Mouse (Mus musculus): ENCODE results near the gene Cblc. TPM values are rescaled to one million over a fixed set of nuclear protein-coding genes. Genes with fewer than 3 reads are reported as not detected.

The Cblc gene
- total and polyA plus RNA-seq, 2 experiments from 2014 or later, result 0.46 TPM; not detected in 1

- H3K4me2 ChIP-seq (ENCODE audit: low read depth, low read length), result no peak overlapping the region
- peak; percentile 13 for DNase-seq (ENCODE audit: low spot score)
- 25% methylated on average over 25 of the region's 26 CpGs for WGBS
- no peaks in the 10 kb centered on the region for H3K9me3 ChIP-seq (ENCODE audit: low read length)
- TF ChIP-seq CTCF (IDR thresholded peaks at IDR 0.05; ENCODE audit: low read depth), result no peak
- peak; percentile 66; the same call in 1 of the 2 replicates for ATAC-seq
- no peak overlapping the region for H3K4me3 ChIP-seq (ENCODE audit: low read length)
- H3K4me1 ChIP-seq (ENCODE audit: insufficient read depth, low read length), result no peaks in the 10 kb centered on the region
- H3K36me3 ChIP-seq (ENCODE audit: insufficient read depth, low read length), result no peaks in the 10 kb centered on the region
- H3K9ac ChIP-seq (replicated peaks; ENCODE audit: low read length), result no peak overlapping the region
- peaks cover 12% of the 10 kb centered on the region for H3K27me3 ChIP-seq (ENCODE audit: insufficient read depth, low read length)
- H3K27ac ChIP-seq, result no peak overlapping the region
Observed at GRCm38 (mm10) chr7:19824182-19824973, 27.8 kb upstream of the Cblc start.

DNA sequence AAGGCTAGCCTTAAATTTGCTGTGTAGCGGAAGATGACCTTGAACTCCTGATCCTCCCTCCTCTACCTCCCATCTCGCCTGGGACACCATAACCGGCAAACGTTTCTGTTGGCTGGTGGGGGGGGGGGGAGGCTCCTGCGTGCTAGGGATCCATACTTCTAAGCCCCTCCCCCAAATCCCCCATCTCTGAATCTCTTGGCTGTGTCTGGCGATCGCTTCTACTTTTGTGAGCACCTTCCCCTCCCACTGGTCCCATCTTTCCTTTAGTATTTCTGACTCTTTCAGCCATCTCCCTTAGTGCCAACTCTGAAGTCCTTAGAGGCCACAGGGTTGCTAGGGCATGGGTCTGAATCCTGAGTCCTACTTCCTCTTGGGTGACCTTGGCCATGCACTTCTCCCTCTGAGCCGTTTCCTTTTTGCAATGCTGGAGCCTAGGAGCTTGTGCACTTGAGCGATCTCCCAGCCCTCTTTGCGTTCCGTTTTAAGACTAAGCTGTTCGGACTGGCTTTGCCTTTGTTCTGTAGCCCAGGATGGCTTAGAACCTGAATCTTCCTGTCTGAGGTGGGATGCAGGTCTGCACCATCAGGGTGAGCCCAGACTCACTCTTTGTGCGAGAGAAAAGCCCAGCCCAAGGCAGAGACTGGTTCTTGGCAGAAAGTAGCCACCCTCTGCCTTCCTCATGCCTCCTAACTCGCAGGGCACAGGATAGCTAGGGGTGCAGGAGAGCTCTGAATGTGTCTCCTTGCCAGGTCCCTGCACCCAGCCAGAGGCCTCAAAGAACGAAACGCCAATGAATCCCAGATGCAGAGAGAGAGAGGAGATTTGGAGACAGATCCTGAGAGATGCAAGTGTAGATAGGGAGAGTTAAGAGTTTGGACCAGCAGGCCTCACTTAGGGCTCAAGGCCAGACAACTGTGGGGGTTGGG, 26.9 kb upstream of the Cblc start:
- DNase-seq (ENCODE audit: low spot score), result no peak
- no peak for TF ChIP-seq CTCF (IDR thresholded peaks at IDR 0.05; ENCODE audit: low read depth)
- peaks cover 12% of the 10 kb centered on the region for H3K27me3 ChIP-seq (ENCODE audit: insufficient read depth, low read length)
- no peaks in the 10 kb centered on the region for H3K36me3 ChIP-seq (ENCODE audit: insufficient read depth, low read length)
- no peak overlapping the region for H3K9ac ChIP-seq (replicated peaks; ENCODE audit: low read length)
- no peak overlapping the region for H3K27ac ChIP-seq
- H3K9me3 ChIP-seq (ENCODE audit: low read length), result no peaks in the 10 kb centered on the region
- ATAC-seq, result no peak
- no peak overlapping the region for H3K4me2 ChIP-seq (ENCODE audit: low read depth, low read length)
- no peaks in the 10 kb centered on the region for H3K4me1 ChIP-seq (ENCODE audit: insufficient read depth, low read length)
- no peak overlapping the region for H3K4me3 ChIP-seq (ENCODE audit: low read length)
- 28% methylated on average over 16 of the region's 16 CpGs for WGBS

DNA sequence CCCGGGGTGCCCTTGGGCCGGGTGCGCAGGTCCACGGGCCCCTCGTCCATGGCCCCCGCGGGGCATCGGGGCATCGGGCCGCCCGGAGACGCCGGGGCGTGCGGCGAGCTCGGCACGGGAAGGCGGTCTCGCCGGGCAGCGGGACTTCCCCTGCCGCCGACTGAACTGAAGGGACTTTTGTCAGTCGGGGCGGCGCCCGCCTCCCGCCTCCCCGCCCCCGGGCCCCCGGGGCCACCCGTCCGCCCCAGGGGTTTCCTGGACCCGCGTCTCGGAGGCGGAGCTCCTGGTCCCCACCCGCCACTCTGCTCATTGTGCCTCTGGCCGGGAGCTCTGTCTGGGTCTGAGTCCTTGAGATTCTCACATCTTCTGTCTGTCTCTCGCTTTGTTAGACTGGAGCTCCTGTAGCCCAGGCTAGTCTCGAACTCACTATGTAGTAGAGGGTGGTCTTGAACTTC, 26.0 kb upstream of the Cblc start, which contains the start of gene Bcl3:
TSS of gene Bcl3 (minus strand) at position 167 of the 455 bp plus-strand sequence.
- H3K4me1 ChIP-seq (ENCODE audit: insufficient read depth, low read length), result no peaks in the 10 kb centered on the region
- H3K4me3 ChIP-seq (ENCODE audit: low read length), result peak within 1 kb of the TSS; percentile 28
- DNase-seq (ENCODE audit: low spot score) (no peak), ATAC-seq (no peak)
- H3K9ac ChIP-seq (replicated peaks; ENCODE audit: low read length), result peak within 1 kb of the TSS; percentile 41; the same call in 1 of the 2 replicates
- TF ChIP-seq CTCF (IDR thresholded peaks at IDR 0.05; ENCODE audit: low read depth), result no peak
- H3K27me3 ChIP-seq (ENCODE audit: insufficient read depth, low read length), result peaks cover 12% of the 10 kb centered on the region
- 1% methylated on average over 37 of the region's 42 CpGs for WGBS
- no peaks in the 10 kb centered on the region for H3K9me3 ChIP-seq (ENCODE audit: low read length)
- peak within 1 kb of the TSS; percentile 54 for H3K4me2 ChIP-seq (ENCODE audit: low read depth, low read length)
- no peaks in the 10 kb centered on the region for H3K36me3 ChIP-seq (ENCODE audit: insufficient read depth, low read length)
- no peak within 1 kb of the TSS for H3K27ac ChIP-seq

GRCm38 (mm10) chr7:19822193-19822592, 25.6 kb upstream of the Cblc start:
- Histone ChIP-seq H3K36me3 (ENCODE audit: insufficient read depth, low read length) (no peaks in the 10 kb centered on the region), H3K4me1 (ENCODE audit: insufficient read depth, low read length) (no peaks in the 10 kb centered on the region; the same call in 1 of the 2 replicates), H3K4me3 (ENCODE audit: low read length) (peak overlapping the region; percentile 28), H3K9me3 (ENCODE audit: low read length) (no peaks in the 10 kb centered on the region), H3K4me2 (ENCODE audit: low read depth, low read length) (peak overlapping the region; percentile 54), H3K27me3 (ENCODE audit: insufficient read depth, low read length) (peaks cover 15% of the 10 kb centered on the region), H3K27ac (no peak overlapping the region), H3K9ac (replicated peaks; ENCODE audit: low read length) (peak overlapping the region; percentile 41; the same call in 1 of the 2 replicates)
- ATAC-seq (no peak), DNase-seq (ENCODE audit: low spot score) (no peak)
- TF ChIP-seq CTCF (IDR thresholded peaks at IDR 0.05; ENCODE audit: low read depth), result no peak
- WGBS, result 5% methylated on average over 18 of the region's 20 CpGs

- no peak for DNase-seq (ENCODE audit: low spot score)
- Histone ChIP-seq H3K9ac (replicated peaks; ENCODE audit: low read length) (no peak overlapping the region), H3K4me2 (ENCODE audit: low read depth, low read length) (no peak overlapping the region), H3K27ac (no peak overlapping the region), H3K27me3 (ENCODE audit: insufficient read depth, low read length) (peaks cover 20% of the 10 kb centered on the region), H3K9me3 (ENCODE audit: low read length) (no peaks in the 10 kb centered on the region), H3K4me1 (ENCODE audit: insufficient read depth, low read length) (no peaks in the 10 kb centered on the region; the same call in 1 of the 2 replicates), H3K36me3 (ENCODE audit: insufficient read depth, low read length) (no peaks in the 10 kb centered on the region), H3K4me3 (ENCODE audit: low read length) (no peak overlapping the region)
- no peak for ATAC-seq
- TF ChIP-seq CTCF (IDR thresholded peaks at IDR 0.05; ENCODE audit: low read depth), result no peak
- 63% methylated on average over 7 of the region's 7 CpGs for WGBS
Observed at GRCm38 (mm10) chr7:19821633-19822032, 25.0 kb upstream of the Cblc start.

GRCm38 (mm10) chr7:19820347-19821048, 23.9 kb upstream of the Cblc start:
- Histone ChIP-seq H3K9ac (replicated peaks; ENCODE audit: low read length) (no peak overlapping the region), H3K36me3 (ENCODE audit: insufficient read depth, low read length) (no peaks in the 10 kb centered on the region), H3K27ac (no peak overlapping the region), H3K4me3 (ENCODE audit: low read length) (no peak overlapping the region), H3K9me3 (ENCODE audit: low read length) (no peaks in the 10 kb centered on the region), H3K27me3 (ENCODE audit: insufficient read depth, low read length) (peaks cover 21% of the 10 kb centered on the region), H3K4me1 (ENCODE audit: insufficient read depth, low read length) (no peaks in the 10 kb centered on the region; the same call in 1 of the 2 replicates), H3K4me2 (ENCODE audit: low read depth, low read length) (no peak overlapping the region)
- TF ChIP-seq CTCF (IDR thresholded peaks at IDR 0.05; ENCODE audit: low read depth), result no peak
- ATAC-seq (no peak), DNase-seq (ENCODE audit: low spot score) (no peak)
- WGBS, result 75% methylated on average over 3 of the region's 3 CpGs

All from hindbrain, postnatal 0 days (tissue).